Mouse (Mus musculus) liver, postnatal 0 days (tissue): ENCODE data around the gene Mapkap1.

ENCODE experiments used
- CTCF ChIP-seq: sonication (generic); IDR thresholded peaks from 2 replicates; pipeline ENCODE4 v1.5.1; 2016; ENCODE audit warnings: antibody characterized with exemption, low read depth
- EP300 ChIP-seq: IDR thresholded peaks from 2 replicates; pipeline ENCODE4 v1.6.1; 2016; ENCODE audit warnings: antibody characterized with exemption, low read depth, mild to moderate bottlenecking

GRCm38 (mm10) chr2:34487281-34487680, 80.7 kb downstream of the Mapkap1 start:
- no peak for TF ChIP-seq CTCF
- no peak for TF ChIP-seq EP300
